Mouse (Mus musculus) heart, postnatal 36 days (tissue): Measurements from ENCODE around the gene Gm10439. TPM values are rescaled to one million over a fixed set of nuclear protein-coding genes. Genes with fewer than 3 reads are reported as not detected.
"Not testable (repeated sequence)": the region's sequence is repeated elsewhere in the genome, so short reads cannot be mapped to it uniquely, and the experiment has no call there.

Experiments
- DNase-seq, 2 experiments: peaks; one replicate each; pipeline ENCODE4 v3.0.0; 2021 to 2022
- intact Hi-C: fragments of 180-260 bp; cut with DNase I; formaldehyde crosslinking; loops from one replicate; pipeline ENCODE4 v1.15.1; 2025
- total RNA-seq, 2 experiments: library from RNA; stranded (reverse); gene quantifications; 2 replicates each; pipeline ENCODE4 v1.2.3; 2021

Gm10439 gene
- total RNA-seq: not detected

DNA sequence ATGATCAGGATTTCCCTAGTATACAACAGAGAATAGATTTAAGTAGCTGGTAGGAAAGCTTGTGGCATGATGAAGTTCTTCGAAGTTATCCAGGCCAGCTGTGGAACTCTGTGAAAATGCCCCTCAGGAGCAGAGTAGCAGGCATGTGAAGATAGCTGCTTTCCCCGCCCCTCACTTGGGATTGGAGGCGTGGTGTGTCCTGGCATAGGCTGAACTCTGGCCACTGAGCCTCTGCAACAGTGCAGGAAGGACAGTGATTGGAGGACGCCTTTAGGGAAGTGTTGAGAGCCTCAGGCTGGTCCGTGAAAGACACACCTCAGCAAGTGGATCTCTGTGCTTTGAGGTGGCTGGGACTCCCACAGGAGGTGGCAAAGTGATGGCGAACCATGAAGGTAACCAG lies at the start of gene Gm10439:
Gene Gm10439 (plus strand): TSS at position 301 of the 400 bp plus-strand sequence.
- intact Hi-C loops, DNase-seq: not testable (repeated sequence)

Other genes with a start within 250 kb of the Gm10439 start
- gene Gm15085, start 147.0 kb upstream of the Gm10439 start, total RNA-seq: not detected
- gene Gm15097, start 189.9 kb downstream of the Gm10439 start, total RNA-seq: not detected